Mouse (Mus musculus) frontal cortex, postnatal 36 days (tissue): ENCODE results near the gene Cx3cr1.

ENCODE experiments used
- DNase-seq, 2 experiments: peaks; one replicate each; pipeline ENCODE4 v3.0.0; 2022; ENCODE audit warnings: low spot score in 2 of 2

Cx3cr1 gene

DNA sequence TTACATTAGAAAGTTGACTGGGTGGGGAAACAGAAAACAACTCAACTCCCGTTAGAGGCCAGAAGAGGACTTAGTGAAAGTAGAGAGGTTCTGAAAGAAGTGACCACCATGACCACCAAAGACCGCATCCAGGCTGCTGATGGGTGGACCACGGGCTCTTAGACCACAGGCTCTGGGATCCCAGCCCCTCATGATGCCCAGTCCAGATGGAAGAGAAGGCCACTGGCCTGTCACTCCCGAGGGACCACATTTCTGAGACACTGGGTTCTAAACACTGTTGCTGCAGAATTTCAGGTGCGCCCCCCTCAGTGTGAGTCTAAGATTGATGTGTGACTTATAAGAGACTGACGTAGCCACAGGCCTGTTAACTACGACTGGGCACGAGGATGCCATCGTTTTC, 180.2 kb downstream of the Cx3cr1 start:
- no peak for DNase-seq

DNA sequence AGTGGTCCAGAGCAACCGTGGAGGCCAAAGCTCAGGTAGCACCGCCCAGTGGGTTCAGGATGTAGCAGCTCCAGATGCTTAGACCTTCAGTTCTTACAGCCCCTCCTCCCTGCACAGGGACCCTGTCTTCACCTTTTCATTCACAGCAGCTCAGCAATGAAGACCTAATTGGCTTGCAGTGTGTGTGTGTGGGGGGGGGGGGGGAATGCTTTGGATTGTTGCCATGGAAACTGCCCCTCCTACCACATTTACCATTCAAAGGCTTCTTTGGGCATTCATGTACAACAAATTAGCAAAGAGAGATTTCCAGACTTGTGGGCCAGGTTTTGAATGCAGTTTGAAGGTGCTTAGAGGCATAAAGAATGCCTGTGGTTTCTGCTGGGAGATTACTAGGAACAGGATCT, 180.8 kb downstream of the Cx3cr1 start:
- no peak for DNase-seq

DNA sequence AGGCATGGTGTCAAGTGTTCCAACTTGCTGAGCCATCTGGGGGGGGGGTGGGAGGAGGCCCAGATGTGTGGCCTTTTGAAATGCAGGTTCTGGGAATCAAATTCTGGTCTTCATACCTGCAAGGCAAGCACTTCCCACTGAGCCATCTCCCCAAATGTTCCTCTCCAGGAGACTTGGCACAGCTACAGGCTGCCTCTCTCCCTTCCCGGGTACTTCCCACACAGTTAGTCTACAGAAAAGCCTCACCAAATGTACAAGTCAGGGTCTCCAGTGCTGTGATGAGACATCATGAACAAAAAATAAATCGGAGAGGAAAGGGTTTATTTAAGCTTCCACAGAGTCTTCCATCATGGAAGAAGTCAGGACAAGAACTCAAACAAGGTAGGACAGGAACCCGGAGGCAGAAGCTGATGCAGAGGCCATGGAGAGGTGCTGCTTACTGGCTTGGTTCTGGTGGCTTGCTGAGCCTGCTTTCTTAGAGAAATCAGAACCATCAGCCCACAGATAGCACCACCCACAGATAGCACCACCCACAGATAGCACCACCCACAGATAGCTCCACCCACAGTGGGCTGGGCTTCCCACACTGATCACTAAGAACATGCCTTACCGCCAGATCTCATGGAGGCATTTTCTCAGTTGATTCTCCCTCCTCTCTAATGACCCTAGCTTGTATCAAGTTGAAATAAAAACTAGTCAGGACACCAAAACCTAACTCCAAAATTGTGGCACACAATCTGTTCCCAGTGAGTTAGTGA, 182.4 kb downstream of the Cx3cr1 start:
- no peak for DNase-seq

DNA sequence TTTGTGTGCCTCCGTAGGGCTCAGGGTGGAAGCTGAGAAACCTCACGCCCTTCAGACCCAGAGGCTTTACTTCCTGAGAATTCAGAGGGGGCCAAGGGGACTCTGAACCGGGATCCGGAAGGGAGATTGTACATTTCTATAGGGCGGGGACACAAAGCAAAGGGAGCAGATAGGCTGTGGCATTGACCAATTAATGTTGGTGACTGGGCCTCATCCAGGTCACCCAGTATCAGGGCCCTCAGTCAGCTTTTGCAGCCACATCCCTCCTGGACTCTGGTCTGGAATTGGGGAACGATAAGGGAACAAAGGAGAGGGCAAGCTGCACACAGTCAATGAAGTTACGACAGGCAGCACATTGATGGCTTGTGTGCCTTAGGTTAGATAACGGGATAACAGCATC, 215.5 kb downstream of the Cx3cr1 start:
- DNase-seq, result no peak

- no peak for DNase-seq
Measured at GRCm38 (mm10) chr9:119853071-119853846, 216.4 kb downstream of the Cx3cr1 start.

DNA sequence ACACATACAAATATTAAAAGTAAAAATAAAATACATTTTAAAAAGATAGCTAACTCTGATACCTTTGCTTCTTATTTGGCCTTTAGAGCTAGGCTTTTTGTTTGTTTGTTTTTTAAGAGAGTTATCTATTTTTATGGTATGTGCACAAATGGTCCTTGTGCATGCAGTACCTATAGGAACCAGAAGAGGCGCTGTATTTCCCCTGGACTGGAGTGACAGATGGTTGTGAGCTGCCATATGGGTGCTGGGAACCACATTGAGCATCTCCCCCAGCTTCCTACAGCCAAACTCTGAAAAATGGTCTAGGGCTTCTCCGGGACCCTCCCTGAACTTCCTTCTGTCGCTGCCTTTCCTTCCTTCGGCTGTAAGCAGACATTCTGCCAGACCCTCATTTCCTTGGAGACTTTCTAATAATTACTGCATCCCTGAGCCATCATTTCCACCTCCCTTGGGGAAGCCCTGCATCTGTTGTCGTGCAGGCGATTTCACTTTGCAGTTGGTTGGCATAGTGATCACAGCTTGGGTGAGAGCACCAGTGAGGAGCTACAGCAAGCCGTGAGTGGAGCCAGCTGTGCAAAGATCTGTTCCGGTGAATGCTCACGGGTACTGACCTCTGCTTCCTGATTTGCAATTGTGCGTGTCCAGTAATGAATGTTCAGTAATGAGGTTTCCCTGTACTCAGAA, 217.2 kb downstream of the Cx3cr1 start:
- no peak for DNase-seq
